Mouse (Mus musculus) embryonic fibroblast, embryonic 13.5 days (primary cell): ENCODE results near the gene Cx3cr1. TPM values are rescaled to one million over a fixed set of nuclear protein-coding genes. Genes with fewer than 3 reads are reported as not detected.
A peak's percentile ranks its signal among the peaks of the same experiment; 100 is the strongest.

Source experiments
- H3K27ac ChIP-seq: 2 replicates; pipeline ENCODE4 v1.5.1; 2012; ENCODE audit warnings: low read length, control low read depth, inconsistent platforms; ENCODE audit not compliant: insufficient read depth
- H3K4me1 ChIP-seq: 2 replicates; pipeline ENCODE4 v1.6.1; 2011; ENCODE audit warnings: low read length; ENCODE audit not compliant: control insufficient read depth, insufficient read depth
- H3K4me3 ChIP-seq: 2 replicates; pipeline ENCODE4 v1.5.1; 2011; ENCODE audit warnings: mild to moderate bottlenecking, control low read depth, low read length; ENCODE audit not compliant: insufficient read depth
- CTCF ChIP-seq: IDR thresholded peaks from 2 replicates; pipeline ENCODE4 v1.5.1; 2011; ENCODE audit warnings: mild to moderate bottlenecking, control low read depth, low read length, moderate library complexity, borderline replicate concordance; ENCODE audit not compliant: insufficient read depth
- POLR2A ChIP-seq: IDR thresholded peaks from 2 replicates; pipeline ENCODE4 v1.6.1; 2011; ENCODE audit warnings: low read depth, mild to moderate bottlenecking, control low read depth, low read length, moderate library complexity
- polyA plus RNA-seq: library from polyadenylated mRNA; stranded (reverse); fragments of >200 nt; gene quantifications from 2 replicates; pipeline ENCODE4 v1.2.4, GENCODE M21; 2011; ENCODE audit warnings: low read depth; ENCODE audit not compliant: missing spikeins, insufficient read length

Gene Cx3cr1
- polyA plus RNA-seq, 1 experiment: 2.9 TPM

- Histone ChIP-seq H3K4me3 (no peak overlapping the region), H3K27ac (no peak overlapping the region), H3K4me1 (no peaks in the 10 kb centered on the region)
- TF ChIP-seq POLR2A: no peak
- no peak for TF ChIP-seq CTCF
Observed at GRCm38 (mm10) chr9:120071251-120071650, 1.6 kb upstream of the Cx3cr1 start.

- H3K4me3 ChIP-seq: no peak overlapping the region
- no peak for TF ChIP-seq POLR2A
- no peak for TF ChIP-seq CTCF
- H3K4me1 ChIP-seq: no peaks in the 10 kb centered on the region
- no peak overlapping the region for H3K27ac ChIP-seq
Observed at GRCm38 (mm10) chr9:120068047-120068446, 1.6 kb downstream of the Cx3cr1 start.

DNA sequence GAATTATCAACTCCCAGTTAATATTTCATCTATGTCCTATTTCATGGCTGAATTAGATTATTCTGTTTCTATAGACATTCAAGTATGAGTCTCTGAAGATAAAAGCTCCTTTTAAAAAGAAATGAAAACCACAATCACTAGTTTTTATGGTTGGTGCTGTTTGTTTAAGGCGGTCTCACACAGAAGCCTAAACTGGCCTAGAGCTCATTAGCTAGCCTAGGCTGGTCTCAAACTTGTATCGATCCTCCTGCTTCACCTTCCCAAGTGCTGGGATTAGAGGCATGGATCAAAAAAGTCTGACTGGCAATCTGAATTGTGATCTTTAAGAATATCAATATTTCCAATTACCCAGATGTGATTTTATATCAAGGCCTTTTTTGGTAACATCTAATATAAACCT lies 2.1 kb downstream of the Cx3cr1 start:
- Histone ChIP-seq H3K4me3 (no peak overlapping the region), H3K27ac (no peak overlapping the region), H3K4me1 (no peaks in the 10 kb centered on the region)
- TF ChIP-seq CTCF (no peak), POLR2A (no peak)

- no peak for TF ChIP-seq POLR2A
- no peak overlapping the region for H3K4me3 ChIP-seq
- no peaks in the 10 kb centered on the region for H3K4me1 ChIP-seq
- no peak overlapping the region for H3K27ac ChIP-seq
Observed at GRCm38 (mm10) chr9:120064317-120064716, 5.4 kb downstream of the Cx3cr1 start.

GRCm38 (mm10) chr9:120058730-120059129 lies 10.9 kb downstream of the Cx3cr1 start:
- no peak for TF ChIP-seq POLR2A
- TF ChIP-seq CTCF: no peak
- H3K4me1 ChIP-seq: no peaks in the 10 kb centered on the region
- no peak overlapping the region for H3K4me3 ChIP-seq
- H3K27ac ChIP-seq: no peak overlapping the region

DNA sequence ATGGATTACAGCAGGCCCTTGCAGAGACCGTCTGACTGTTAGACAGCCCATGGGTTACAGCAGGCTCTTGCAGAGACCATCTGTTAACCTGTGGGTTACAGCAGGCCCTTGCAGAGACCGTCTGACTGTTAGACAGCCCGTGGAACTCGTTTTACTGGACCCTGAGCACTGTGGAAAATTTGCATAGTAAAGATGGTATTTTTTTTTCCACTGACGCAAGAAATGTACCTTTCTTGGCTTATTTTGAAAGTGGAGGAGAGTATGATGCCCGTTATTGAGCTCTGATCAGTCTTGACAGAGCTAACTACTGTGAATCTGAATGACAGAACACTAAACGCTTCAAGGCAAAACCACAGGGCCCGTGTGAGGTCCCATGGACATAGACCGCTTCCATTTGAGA lies 13.5 kb downstream of the Cx3cr1 start:
- H3K27ac ChIP-seq: no peak overlapping the region
- H3K4me3 ChIP-seq: no peak overlapping the region
- TF ChIP-seq POLR2A (no peak), CTCF (no peak)
- no peaks in the 10 kb centered on the region for H3K4me1 ChIP-seq

DNA sequence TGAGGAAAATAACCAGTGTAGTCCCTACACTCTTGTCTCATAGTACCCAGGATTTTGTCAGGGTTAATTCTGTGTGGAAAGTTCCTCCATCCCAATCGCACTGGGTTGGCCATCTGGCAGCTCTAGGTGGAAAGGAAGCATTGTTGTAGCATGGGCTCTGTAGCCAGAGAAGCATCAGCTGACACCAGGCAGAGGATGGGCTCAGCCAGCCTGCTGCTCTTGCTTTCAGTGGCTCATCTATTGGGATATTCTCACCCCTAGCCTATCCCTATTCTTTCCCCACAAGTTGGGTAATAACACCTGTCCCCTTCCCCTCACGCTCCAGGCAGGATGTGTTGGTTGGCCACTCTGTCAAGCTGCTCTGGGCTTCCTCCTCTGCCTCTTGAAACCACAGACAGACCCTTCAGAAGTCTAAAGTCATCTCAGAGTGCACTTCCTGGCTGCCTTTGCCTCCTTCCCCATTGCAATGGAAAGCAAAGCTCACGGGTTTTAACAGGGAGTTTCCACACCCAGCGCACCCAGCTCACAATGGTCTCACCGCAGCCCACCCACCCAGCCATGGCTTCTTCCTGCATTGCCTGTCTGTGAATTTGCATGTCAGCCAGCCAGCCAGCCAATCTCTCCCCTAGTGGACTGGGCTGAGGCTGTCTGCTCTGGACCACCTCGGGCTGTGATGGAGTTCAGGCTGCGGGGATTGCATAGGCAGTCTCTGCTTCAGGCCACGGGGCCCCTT lies 15.0 kb downstream of the Cx3cr1 start:
- TF ChIP-seq POLR2A (no peak), CTCF (no peak)
- Histone ChIP-seq H3K27ac (no peak overlapping the region), H3K4me1 (peaks cover 2% of the 10 kb centered on the region; the same call in 1 of the 2 replicates), H3K4me3 (no peak overlapping the region)

- H3K4me1 ChIP-seq: peaks cover 4% of the 10 kb centered on the region; the same call in 1 of the 2 replicates
- TF ChIP-seq POLR2A (no peak), CTCF (no peak)
- peak overlapping the region; percentile 20; the same call in 1 of the 2 replicates for H3K27ac ChIP-seq
- no peak overlapping the region for H3K4me3 ChIP-seq
Observed at GRCm38 (mm10) chr9:120049407-120049806, 20.3 kb downstream of the Cx3cr1 start.

- H3K4me1 ChIP-seq: peaks cover 4% of the 10 kb centered on the region; the same call in 1 of the 2 replicates
- no peak overlapping the region for H3K27ac ChIP-seq
- TF ChIP-seq POLR2A: no peak
- TF ChIP-seq CTCF: no peak
- H3K4me3 ChIP-seq: no peak overlapping the region
Observed at GRCm38 (mm10) chr9:120048495-120048894, 21.2 kb downstream of the Cx3cr1 start.

- H3K27ac ChIP-seq: no peak overlapping the region
- no peak overlapping the region for H3K4me3 ChIP-seq
- no peaks in the 10 kb centered on the region for H3K4me1 ChIP-seq
- no peak for TF ChIP-seq CTCF
- no peak for TF ChIP-seq POLR2A
Observed at GRCm38 (mm10) chr9:120043115-120043514, 26.6 kb downstream of the Cx3cr1 start.
